Mouse (Mus musculus) heart, adult 2 months (tissue): ENCODE data around the gene Wdr26.

Experiments
- CTCF ChIP-seq: fragments of 200-600 bp; IDR thresholded peaks from 2 replicates; pipeline ENCODE4 v1.8.1; 2022; ENCODE audit warnings: antibody characterized with exemption, mild to moderate bottlenecking, moderate library complexity
- POLR2A ChIP-seq: fragments of 200-500 bp; IDR thresholded peaks from 2 replicates; pipeline ENCODE4 v1.6.1; 2011; ENCODE audit warnings: mild to moderate bottlenecking, low read depth, low read length, control low read depth; ENCODE audit not compliant: insufficient read depth

DNA sequence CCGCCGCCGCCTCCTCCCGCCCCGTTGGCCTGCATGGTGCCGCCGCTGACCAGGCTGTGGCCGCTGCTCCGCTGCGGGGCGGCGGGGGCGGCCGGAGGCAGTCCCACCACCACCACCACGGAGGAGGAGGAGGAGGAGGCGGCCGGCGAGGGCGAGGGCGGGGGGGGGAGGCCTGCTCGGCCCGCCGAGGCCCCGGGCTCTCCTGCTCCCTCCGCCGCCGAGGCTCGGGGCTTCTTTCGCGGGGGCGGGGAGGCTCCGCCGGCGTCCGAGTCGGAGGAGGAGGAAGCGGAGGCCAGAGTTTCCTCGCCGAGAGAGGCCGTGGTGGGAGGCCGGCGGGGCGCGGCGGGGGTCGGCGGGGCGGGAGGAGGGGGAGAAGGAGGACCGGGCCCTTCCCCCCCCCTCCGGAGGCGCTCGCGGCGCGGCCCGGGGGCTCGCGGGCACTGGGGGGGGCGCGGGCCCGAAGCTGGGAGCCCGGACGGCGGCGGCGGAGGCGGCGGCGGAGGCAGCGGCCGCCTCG lies 340 bp downstream of the Wdr26 start:
- TF ChIP-seq CTCF (no peak), POLR2A (no peak)
